Mouse (Mus musculus) embryonic facial prominence, embryonic 13.5 days (tissue): ENCODE results near the gene H2afj. TPM values are rescaled to one million over a fixed set of nuclear protein-coding genes. Genes with fewer than 3 reads are reported as not detected.
"Not testable (repeated sequence)": the region's sequence is repeated elsewhere in the genome, so short reads cannot be mapped to it uniquely, and the experiment has no call there.

Experiments used
- ATAC-seq: fragments of 200-750 bp; cut with Nextera tagmentation; 2 replicates; pipeline ENCODE4 v1.8.0; 2017; ENCODE audit warnings: low read depth; ENCODE audit not compliant: insufficient number of reproducible peaks, insufficient read depth, low FRiP score, low TSS enrichment
- H3K27ac ChIP-seq: fragments of 300-500 bp; sonication (generic); 2 replicates; pipeline ENCODE4 v1.5.1; 2015; ENCODE audit warnings: moderate library complexity, mild to moderate bottlenecking, inconsistent platforms
- H3K27me3 ChIP-seq: fragments of 300-500 bp; sonication (generic); 2 replicates; pipeline ENCODE4 v1.6.1; 2015; ENCODE audit warnings: mild to moderate bottlenecking, inconsistent platforms
- H3K36me3 ChIP-seq: fragments of 300-500 bp; sonication (generic); 2 replicates; pipeline ENCODE4 v1.6.1; 2015; ENCODE audit warnings: mild to moderate bottlenecking, inconsistent platforms
- H3K4me1 ChIP-seq: fragments of 300-500 bp; sonication (generic); 2 replicates; pipeline ENCODE4 v1.6.1; 2015; ENCODE audit warnings: inconsistent platforms
- H3K4me2 ChIP-seq: fragments of 300-500 bp; sonication (generic); 2 replicates; pipeline ENCODE4 v1.6.1; 2015; ENCODE audit warnings: moderate library complexity, mild to moderate bottlenecking, inconsistent platforms
- H3K4me3 ChIP-seq: fragments of 300-500 bp; sonication (generic); 2 replicates; pipeline ENCODE4 v1.5.1; 2015; ENCODE audit warnings: mild to moderate bottlenecking, inconsistent platforms
- H3K9ac ChIP-seq: fragments of 300-500 bp; sonication (generic); 2 replicates; pipeline ENCODE4 v1.6.1; 2015; ENCODE audit warnings: mild to moderate bottlenecking, inconsistent platforms
- H3K9me3 ChIP-seq: fragments of 300-500 bp; sonication (generic); 2 replicates; pipeline ENCODE4 v1.6.1; 2016; ENCODE audit warnings: inconsistent platforms
- WGBS: fragments of 180-500 bp; shearing (Covaris S2); methylation state at CpG from one replicate; pipeline ENCODE4 v1.1.7; 2015; ENCODE audit warnings: mixed read lengths; 5-methylcytosine and 5-hydroxymethylcytosine counted together
- polyA plus RNA-seq: library from polyadenylated mRNA; unstranded; fragments of >200 nt; fragmentation: Nextera tagmentation; extraction: Ambion mirVana; gene quantifications from 2 replicates; pipeline ENCODE4 v1.2.1, GENCODE M21; 2015

H2afj gene
- polyA plus RNA-seq, 1 experiment from 2014 or later = 120 TPM

GRCm38 (mm10) chr6:136795110-136795509 is 12.9 kb upstream of the H2afj start:
- WGBS = 44% methylated on average over 1 of the region's 1 CpGs
- peaks cover 8% of the 10 kb centered on the region for H3K27me3 ChIP-seq
- no peak overlapping the region for H3K9ac ChIP-seq

GRCm38 (mm10) chr6:136795850-136796249 is 12.2 kb upstream of the H2afj start:
- Histone ChIP-seq H3K4me3 (no peak overlapping the region), H3K4me1 (peaks cover 11% of the 10 kb centered on the region), H3K9ac (no peak overlapping the region), H3K27ac (no peak overlapping the region), H3K27me3 (peaks cover 8% of the 10 kb centered on the region), H3K4me2 (no peak overlapping the region), H3K9me3 (no peaks in the 10 kb centered on the region), H3K36me3 (no peaks in the 10 kb centered on the region)
- ATAC-seq = no peak
- WGBS = 63% methylated on average over 6 of the region's 6 CpGs

More at GRCm38 (mm10) chr6:136795110-136795509, 12.9 kb upstream of the H2afj start:
- H3K4me2 ChIP-seq = no peak overlapping the region
- no peak overlapping the region for H3K4me3 ChIP-seq
- H3K4me1 ChIP-seq = peaks cover 11% of the 10 kb centered on the region
- no peak for ATAC-seq
- no peaks in the 10 kb centered on the region for H3K9me3 ChIP-seq
- no peaks in the 10 kb centered on the region for H3K36me3 ChIP-seq
- H3K27ac ChIP-seq = no peak overlapping the region

GRCm38 (mm10) chr6:136797874-136798693 is 10.0 kb upstream of the H2afj start:
- not testable (repeated sequence) for H3K9me3 ChIP-seq, H3K27ac ChIP-seq, H3K27me3 ChIP-seq, H3K4me2 ChIP-seq, H3K36me3 ChIP-seq, ATAC-seq, H3K9ac ChIP-seq, H3K4me3 ChIP-seq
- peaks cover 12% of the 10 kb centered on the region for H3K4me1 ChIP-seq
- 87% methylated on average over 3 of the region's 3 CpGs for WGBS

- H3K4me2 ChIP-seq = no peak overlapping the region
- peaks cover 8% of the 10 kb centered on the region for H3K4me1 ChIP-seq
- no peaks in the 10 kb centered on the region for H3K36me3 ChIP-seq
- H3K9me3 ChIP-seq = no peaks in the 10 kb centered on the region
- H3K27me3 ChIP-seq = no peaks in the 10 kb centered on the region
- no peak for ATAC-seq
- no peak overlapping the region for H3K9ac ChIP-seq
- H3K27ac ChIP-seq = no peak overlapping the region
- H3K4me3 ChIP-seq = no peak overlapping the region
- 89% methylated on average over 8 of the region's 8 CpGs for WGBS
These were observed 7.3 kb upstream of the H2afj start for GRCm38 (mm10) chr6:136800710-136801109.

- H3K4me3 ChIP-seq = no peak overlapping the region
- H3K27me3 ChIP-seq = no peaks in the 10 kb centered on the region
- no peak overlapping the region for H3K27ac ChIP-seq
- no peaks in the 10 kb centered on the region for H3K36me3 ChIP-seq
- no peaks in the 10 kb centered on the region for H3K9me3 ChIP-seq
- peaks cover 8% of the 10 kb centered on the region for H3K4me1 ChIP-seq
- 90% methylated on average over 6 of the region's 6 CpGs for WGBS
- ATAC-seq = no peak
- H3K9ac ChIP-seq = no peak overlapping the region
- no peak overlapping the region for H3K4me2 ChIP-seq
These were observed 6.8 kb upstream of the H2afj start for GRCm38 (mm10) chr6:136801274-136801673.

- H3K27ac ChIP-seq = peak overlapping the region; percentile 100
- H3K9me3 ChIP-seq = no peaks in the 10 kb centered on the region
- H3K9ac ChIP-seq = peak overlapping the region; percentile 99
- peak overlapping the region; percentile 75 for H3K4me3 ChIP-seq
- peak overlapping the region; percentile 77 for H3K4me2 ChIP-seq
- H3K27me3 ChIP-seq = no peaks in the 10 kb centered on the region
- peak; percentile 13 for ATAC-seq
- no peaks in the 10 kb centered on the region for H3K36me3 ChIP-seq
- H3K4me1 ChIP-seq = peaks cover 14% of the 10 kb centered on the region
- WGBS = 10% methylated on average over 12 of the region's 12 CpGs
These were observed 4.8 kb upstream of the H2afj start for GRCm38 (mm10) chr6:136803093-136803738.

GRCm38 (mm10) chr6:136803739-136804633 is 4.1 kb upstream of the H2afj start, which contains the start of gene Hist4h4:
Hist4h4 (minus strand) TSS chr6:136804415.
- Histone ChIP-seq H3K4me2 (peak within 1 kb of the TSS; percentile 77), H3K27ac (peak within 1 kb of the TSS; percentile 100), H3K36me3 (no peaks in the 10 kb centered on the region), H3K9me3 (no peaks in the 10 kb centered on the region), H3K4me1 (peaks cover 19% of the 10 kb centered on the region), H3K9ac (peak within 1 kb of the TSS; percentile 99), H3K27me3 (no peaks in the 10 kb centered on the region), H3K4me3 (peak within 1 kb of the TSS; percentile 75)
- WGBS = under 1% methylated on average over 50 of the region's 50 CpGs
- peak; percentile 50 for ATAC-seq

- WGBS = 28% methylated on average over 9 of the region's 9 CpGs
- peak overlapping the region; percentile 77 for H3K4me2 ChIP-seq
- peak overlapping the region; percentile 100 for H3K27ac ChIP-seq
- H3K9me3 ChIP-seq = no peaks in the 10 kb centered on the region
- peak overlapping the region; percentile 75 for H3K4me3 ChIP-seq
- ATAC-seq = no peak
- peak overlapping the region; percentile 99 for H3K9ac ChIP-seq
- peaks cover 27% of the 10 kb centered on the region for H3K4me1 ChIP-seq
- no peaks in the 10 kb centered on the region for H3K36me3 ChIP-seq
- no peaks in the 10 kb centered on the region for H3K27me3 ChIP-seq
These were observed 3.2 kb upstream of the H2afj start for GRCm38 (mm10) chr6:136804705-136805408.

- peak overlapping the region; percentile 77; the same call in 1 of the 2 replicates for H3K4me2 ChIP-seq
- no peaks in the 10 kb centered on the region for H3K27me3 ChIP-seq
- no peak overlapping the region for H3K9ac ChIP-seq
- H3K4me1 ChIP-seq = peaks cover 27% of the 10 kb centered on the region
- ATAC-seq = no peak
- 0 out of 2 replicates have a peak overlapping the region, but pooled peaks have one; percentile 75 for H3K4me3 ChIP-seq
- no peaks in the 10 kb centered on the region for H3K36me3 ChIP-seq
- no peaks in the 10 kb centered on the region for H3K9me3 ChIP-seq
- H3K27ac ChIP-seq = peak overlapping the region; percentile 100
- 84% methylated on average over 1 of the region's 1 CpGs for WGBS
These were observed 2.7 kb upstream of the H2afj start for GRCm38 (mm10) chr6:136805409-136805775.

- ATAC-seq = no peak
- peaks cover 4% of the 10 kb centered on the region; the same call in 1 of the 2 replicates for H3K36me3 ChIP-seq
- no peaks in the 10 kb centered on the region for H3K9me3 ChIP-seq
- peak overlapping the region; percentile 87; the same call in 1 of the 2 replicates for H3K4me3 ChIP-seq
- H3K4me2 ChIP-seq = peak overlapping the region; percentile 96
- H3K9ac ChIP-seq = no peak overlapping the region; the same call in 1 of the 2 replicates
- peaks cover 27% of the 10 kb centered on the region for H3K4me1 ChIP-seq
- no peaks in the 10 kb centered on the region for H3K27me3 ChIP-seq
- H3K27ac ChIP-seq = peak overlapping the region; percentile 84; the same call in 1 of the 2 replicates
- WGBS = 58% methylated on average over 5 of the region's 5 CpGs
These were observed 1.2 kb upstream of the H2afj start for GRCm38 (mm10) chr6:136806819-136807218.
